Mouse (Mus musculus): ENCODE data around the gene Gpr153. TPM values are rescaled to one million over a fixed set of nuclear protein-coding genes. Genes with fewer than 3 reads are reported as not detected.

The Gpr153 gene
- total RNA-seq, 1 experiment = 5.1 TPM

DNA sequence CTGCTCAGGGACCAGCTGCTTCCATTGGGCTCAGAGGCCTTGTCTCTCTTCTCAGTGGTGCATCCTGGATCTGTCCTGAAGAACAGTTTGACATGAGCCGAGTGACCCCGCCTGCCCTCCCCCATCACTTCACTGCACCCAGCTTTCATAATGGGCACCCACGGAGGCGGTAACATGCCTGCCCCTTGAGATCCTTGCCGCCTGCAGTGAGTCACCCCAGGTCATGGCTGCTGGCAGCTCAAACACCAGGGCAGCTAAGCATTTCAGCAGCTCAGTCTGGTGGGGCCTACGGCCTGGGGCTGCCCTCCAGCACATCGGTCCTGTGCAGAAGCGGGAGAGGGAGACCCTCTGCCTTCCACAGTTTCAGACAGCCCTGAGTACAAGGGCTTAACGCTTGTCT lies 33.5 kb downstream of the Gpr153 start:
- Histone ChIP-seq H3K36me3 (ENCODE audit: control insufficient read depth, insufficient read depth, low read length, poor library complexity, severe bottlenecking) (peaks cover 25% of the 10 kb centered on the region), H3K9ac (ENCODE audit: insufficient read depth, low read depth, low read length, poor library complexity, severe bottlenecking) (no peak overlapping the region), H3K4me3 (ENCODE audit: insufficient read depth in 1 of 2, low read depth in 1 of 2, low read length in 2 of 2, poor library complexity in 1 of 2, severe bottlenecking in 1 of 2) (no peak overlapping the region), H3K27ac (ENCODE audit: insufficient read depth, low read depth, low read length, poor library complexity, severe bottlenecking) (no peak overlapping the region), H3K4me1 (ENCODE audit: control insufficient read depth in 2 of 2, insufficient read depth in 2 of 2, low read length in 2 of 2, poor library complexity in 1 of 2) (peaks cover 0 to 12% of the 10 kb centered on the region in 2 experiments; a peak in 2 of 4 replicates), H3K9me3 (ENCODE audit: control insufficient read depth, insufficient read depth, low read depth, low read length) (no peaks in the 10 kb centered on the region)
- in situ Hi-C loops (cut with MboI; ENCODE audit: low sequenced_read_pairs in 2 of 2, unreplicated experiment in 2 of 2) = no loop called here
- DNase-seq (ENCODE audit: low read depth, low spot score) = no peak
- no peak for TF ChIP-seq ZC3H11A (IDR thresholded peaks at IDR 0.05; ENCODE audit: borderline replicate concordance, low read depth, low read length)
- TF ChIP-seq ZNF384 (IDR thresholded peaks at IDR 0.05; ENCODE audit: low read depth, low read length) = no peak

- TF ChIP-seq CHD2 (IDR thresholded peaks at IDR 0.05; ENCODE audit: low read depth, low read length) (no peak), ZNF384 (IDR thresholded peaks at IDR 0.05; ENCODE audit: low read depth, low read length) (no peak), MAFK (IDR thresholded peaks at IDR 0.05; ENCODE audit: insufficient read depth, low read depth, low read length) (no peak), ZC3H11A (IDR thresholded peaks at IDR 0.05; ENCODE audit: borderline replicate concordance, low read depth, low read length) (no peak), HCFC1 (IDR thresholded peaks at IDR 0.05; ENCODE audit: borderline replicate concordance, insufficient read depth, low read length) (no peak)
- H3K4me3 ChIP-seq (ENCODE audit: insufficient read depth in 1 of 2, low read depth in 1 of 2, low read length in 2 of 2, poor library complexity in 1 of 2, severe bottlenecking in 1 of 2) = peak overlapping the region; percentile 49 to 60
- peak overlapping the region; percentile 50; the same call in 1 of the 2 replicates for H3K9ac ChIP-seq (ENCODE audit: insufficient read depth, low read depth, low read length, poor library complexity, severe bottlenecking)
- peaks cover 4% of the 10 kb centered on the region; the same call in 1 of the 2 replicates for H3K36me3 ChIP-seq (ENCODE audit: control insufficient read depth, insufficient read depth, low read length, poor library complexity, severe bottlenecking)
- no peaks in the 10 kb centered on the region for H3K9me3 ChIP-seq (ENCODE audit: control insufficient read depth, insufficient read depth, low read depth, low read length)
- peaks cover 2 to 23% of the 10 kb centered on the region in 2 experiments; a peak in 3 of 4 replicates for H3K4me1 ChIP-seq (ENCODE audit: control insufficient read depth in 2 of 2, insufficient read depth in 2 of 2, low read length in 2 of 2, poor library complexity in 1 of 2)
- in situ Hi-C loops (cut with MboI; ENCODE audit: low sequenced_read_pairs in 2 of 2, unreplicated experiment in 2 of 2) = no loop called here
- H3K27ac ChIP-seq (ENCODE audit: insufficient read depth, low read depth, low read length, poor library complexity, severe bottlenecking) = no peak overlapping the region
- DNase-seq (ENCODE audit: low read depth, low spot score) = no peak
These were observed 38.2 kb downstream of the Gpr153 start for GRCm38 (mm10) chr4:152312186-152312585.

- in situ Hi-C loops (cut with MboI; ENCODE audit: low sequenced_read_pairs in 2 of 2, unreplicated experiment in 2 of 2) = no loop called here
- peak overlapping the region; percentile 50 for H3K9ac ChIP-seq (ENCODE audit: insufficient read depth, low read depth, low read length, poor library complexity, severe bottlenecking)
These were observed 39.2 kb downstream of the Gpr153 start for GRCm38 (mm10) chr4:152313211-152313632.

DNA sequence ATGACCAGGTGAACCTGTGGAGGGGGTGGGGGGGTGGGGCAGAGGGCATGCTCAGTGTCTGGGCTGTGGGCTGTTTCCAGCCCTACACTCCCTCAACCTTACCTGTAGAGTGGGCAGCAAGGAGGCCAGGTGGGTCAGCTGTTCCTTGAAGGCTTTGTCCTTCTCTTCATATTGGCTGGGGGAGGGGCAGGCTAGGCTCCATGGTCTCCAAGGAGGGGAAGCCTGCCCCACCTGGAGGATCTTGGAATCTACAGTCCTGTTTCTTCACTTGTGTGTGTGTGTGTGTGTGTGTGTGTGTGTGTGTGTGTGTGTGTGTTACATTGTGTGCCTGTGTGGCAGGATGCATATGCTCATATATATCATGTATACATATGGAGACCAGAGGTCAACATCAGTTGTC lies 39.9 kb downstream of the Gpr153 start:
- no peak for DNase-seq (ENCODE audit: low read depth, low spot score)
- H3K36me3 ChIP-seq (ENCODE audit: control insufficient read depth, insufficient read depth, low read length, poor library complexity, severe bottlenecking) = peaks cover 4% of the 10 kb centered on the region; the same call in 1 of the 2 replicates
- TF ChIP-seq HCFC1 (IDR thresholded peaks at IDR 0.05; ENCODE audit: borderline replicate concordance, insufficient read depth, low read length) = no peak
- in situ Hi-C loops (cut with MboI; ENCODE audit: low sequenced_read_pairs in 2 of 2, unreplicated experiment in 2 of 2) = no loop called here
- no peaks in the 10 kb centered on the region for H3K9me3 ChIP-seq (ENCODE audit: control insufficient read depth, insufficient read depth, low read depth, low read length)
- peaks cover 2 to 26% of the 10 kb centered on the region in 2 experiments; a peak in 3 of 4 replicates for H3K4me1 ChIP-seq (ENCODE audit: control insufficient read depth in 2 of 2, insufficient read depth in 2 of 2, low read length in 2 of 2, poor library complexity in 1 of 2)
- H3K27ac ChIP-seq (ENCODE audit: insufficient read depth, low read depth, low read length, poor library complexity, severe bottlenecking) = no peak overlapping the region
- H3K4me3 ChIP-seq (ENCODE audit: insufficient read depth in 1 of 2, low read depth in 1 of 2, low read length in 2 of 2, poor library complexity in 1 of 2, severe bottlenecking in 1 of 2) = no peak overlapping the region
- H3K9ac ChIP-seq (ENCODE audit: insufficient read depth, low read depth, low read length, poor library complexity, severe bottlenecking) = no peak overlapping the region

More at GRCm38 (mm10) chr4:152313211-152313632, 39.2 kb downstream of the Gpr153 start:
- peaks cover 2 to 23% of the 10 kb centered on the region in 2 experiments; a peak in 3 of 4 replicates for H3K4me1 ChIP-seq (ENCODE audit: control insufficient read depth in 2 of 2, insufficient read depth in 2 of 2, low read length in 2 of 2, poor library complexity in 1 of 2)
- no peak for TF ChIP-seq HCFC1 (IDR thresholded peaks at IDR 0.05; ENCODE audit: borderline replicate concordance, insufficient read depth, low read length)
- no peak for TF ChIP-seq MAFK (IDR thresholded peaks at IDR 0.05; ENCODE audit: insufficient read depth, low read depth, low read length)
- no peak for TF ChIP-seq ZNF384 (IDR thresholded peaks at IDR 0.05; ENCODE audit: low read depth, low read length)
- TF ChIP-seq CHD2 (IDR thresholded peaks at IDR 0.05; ENCODE audit: low read depth, low read length) = no peak
- TF ChIP-seq ZC3H11A (IDR thresholded peaks at IDR 0.05; ENCODE audit: borderline replicate concordance, low read depth, low read length) = no peak
- H3K9me3 ChIP-seq (ENCODE audit: control insufficient read depth, insufficient read depth, low read depth, low read length) = no peaks in the 10 kb centered on the region
- H3K36me3 ChIP-seq (ENCODE audit: control insufficient read depth, insufficient read depth, low read length, poor library complexity, severe bottlenecking) = peaks cover 4% of the 10 kb centered on the region; the same call in 1 of the 2 replicates
- H3K27ac ChIP-seq (ENCODE audit: insufficient read depth, low read depth, low read length, poor library complexity, severe bottlenecking) = no peak overlapping the region
- H3K4me3 ChIP-seq (ENCODE audit: insufficient read depth in 1 of 2, low read depth in 1 of 2, low read length in 2 of 2, poor library complexity in 1 of 2, severe bottlenecking in 1 of 2) = peak overlapping the region; percentile 49 to 60
- no peak for DNase-seq (ENCODE audit: low read depth, low spot score)
